Mouse (Mus musculus): ENCODE measurements around the gene Pet100.

- TF ChIP-seq POLR2A (IDR thresholded peaks at IDR 0.05; ENCODE audit: borderline replicate concordance, control insufficient read depth, low read depth, low read length) (no peak; the same call in 1 of the 2 replicates), CTCF (IDR thresholded peaks at IDR 0.05; ENCODE audit: control insufficient read depth, insufficient read depth, low read length) (no peak)
Observed at GRCm38 (mm10) chr8:3665507-3665906, 44.2 kb downstream of the Pet100 start, which contains the start of gene Mcemp1.

Data from bone marrow, adult 2 months (tissue).